19 mouse cellular contexts compared by ENCODE assay signal in the genomic region with DNA sequence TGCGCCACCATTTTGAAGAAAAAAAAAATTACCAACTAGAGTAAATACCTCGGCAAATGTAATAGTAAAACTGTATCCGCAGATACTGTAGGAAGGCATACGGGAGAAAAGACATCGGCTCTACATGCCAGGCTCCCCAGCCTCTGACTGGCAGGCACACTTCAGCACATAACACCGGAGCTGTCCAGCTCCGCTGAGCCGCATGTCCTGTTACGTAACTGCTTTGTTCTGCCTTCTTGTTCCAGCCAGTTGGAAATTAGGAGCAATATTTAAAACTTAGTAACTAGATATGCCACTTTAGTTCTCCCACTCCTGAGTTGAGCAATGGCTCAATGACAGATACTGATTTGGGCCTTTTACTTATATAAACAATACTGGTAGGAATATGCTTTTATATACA. TPM values are rescaled to one million over a fixed set of nuclear protein-coding genes. Genes with fewer than 3 reads are reported as not detected.
DNase-seq lines count a peak whose midpoint lies in the region; ATAC-seq and TF ChIP-seq lines count a peak whose summit lies in the region.
"Had no signal": no experiment of that assay in that cellular context is flagged by ENCODE, and none has a peak within 500 bp of the region (broad histone marks: within the 10 kb centered on the region; RNA-seq: fewer than 3 reads in every experiment).

No protein-coding gene starts in this region.

- no peak for TF ChIP-seq POLR2A in kidney, adult 2 months (IDR thresholded peaks at IDR 0.05; ENCODE audit: low read depth, low read length)

- no peak for ATAC-seq in kidney, embryonic 15.5 days (replicated peaks; ENCODE audit: low FRiP score)
- ATAC-seq in lung, postnatal 0 days, result peak; percentile 70
- 0 out of 2 replicates have a peak, but pooled peaks have one; percentile 40 for ATAC-seq in megakaryocyte progenitor cell, adult 5-6 weeks (replicated peaks; ENCODE audit: poor library complexity)
- ATAC-seq: forebrain, embryonic 14.5 days had no signal

- H3K27ac ChIP-seq in kidney, adult 2 months (ENCODE audit: insufficient read depth, low read depth, low read length), result no peak overlapping the region
- H3K27ac ChIP-seq in kidney, embryonic 15.5 days, result no peak overlapping the region
- no peak overlapping the region for H3K27ac ChIP-seq in lung, postnatal 0 days (ENCODE audit: low read length)
- H3K27ac ChIP-seq: embryonic facial prominence, embryonic 15.5 days; forebrain, embryonic 10.5 days; heart, embryonic 13.5 days; hindbrain, embryonic 15.5 days had no signal

- H3K4me3 ChIP-seq in kidney, adult 2 months (ENCODE audit: insufficient read depth, low read depth, low read length), result no peak overlapping the region
- no peak overlapping the region for H3K4me3 ChIP-seq in kidney, embryonic 15.5 days (replicated peaks)
- no peak overlapping the region for H3K4me3 ChIP-seq in lung, postnatal 0 days (ENCODE audit: low read depth, low read length)
- H3K4me3 ChIP-seq: embryonic facial prominence, embryonic 15.5 days; erythroblast, embryonic 14.5 days; forebrain, embryonic 10.5 days; heart, embryonic 13.5 days; hindbrain, embryonic 15.5 days had no signal

- peaks cover 5% of the 10 kb centered on the region; the same call in 1 of the 2 replicates for H3K9me3 ChIP-seq in kidney, embryonic 15.5 days (replicated peaks)
- H3K9me3 ChIP-seq in lung, postnatal 0 days (ENCODE audit: low read length), result no peaks in the 10 kb centered on the region
- H3K9me3 ChIP-seq: embryonic facial prominence, embryonic 15.5 days; heart, embryonic 13.5 days; hindbrain, embryonic 15.5 days had no signal

- H3K4me2 ChIP-seq in kidney, embryonic 15.5 days, result no peak overlapping the region
- H3K4me2 ChIP-seq in lung, postnatal 0 days (replicated peaks; ENCODE audit: low read depth, low read length), result no peak overlapping the region
- H3K4me2 ChIP-seq: embryonic facial prominence, embryonic 15.5 days; heart, embryonic 13.5 days; hindbrain, embryonic 15.5 days had no signal

- no peak for TF ChIP-seq CTCF in kidney, adult 2 months (conservative IDR thresholded peaks at IDR 0.05; ENCODE audit: insufficient read depth, insufficient read length, low read depth, low read length)
- TF ChIP-seq CTCF in lung, postnatal 0 days (IDR thresholded peaks at IDR 0.05), result no peak

- no peak overlapping the region for H3K9ac ChIP-seq in kidney, embryonic 15.5 days
- H3K9ac ChIP-seq in lung, postnatal 0 days (replicated peaks; ENCODE audit: low read depth), result no peak overlapping the region
- H3K9ac ChIP-seq: embryonic facial prominence, embryonic 15.5 days; heart, embryonic 13.5 days; hindbrain, embryonic 15.5 days had no signal

- 72% methylated on average over 9 of the region's 9 CpGs for WGBS in kidney, adult 2 months
- WGBS in kidney, embryonic 15.5 days, result 81% methylated on average over 9 of the region's 9 CpGs
- WGBS in lung, postnatal 0 days, result 67% methylated on average over 9 of the region's 9 CpGs

- no peaks in the 10 kb centered on the region for H3K27me3 ChIP-seq in kidney, adult 2 months (replicated peaks; ENCODE audit: control insufficient read depth, insufficient read depth, low read length)
- no peaks in the 10 kb centered on the region for H3K27me3 ChIP-seq in kidney, embryonic 15.5 days
- no peaks in the 10 kb centered on the region for H3K27me3 ChIP-seq in lung, postnatal 0 days (replicated peaks; ENCODE audit: insufficient read depth, low read length)
- H3K27me3 ChIP-seq: embryonic facial prominence, embryonic 15.5 days; heart, embryonic 13.5 days; hindbrain, embryonic 15.5 days had no signal

- H3K4me1 ChIP-seq in kidney, adult 2 months (ENCODE audit: control insufficient read depth, insufficient read depth, low read length), result no peaks in the 10 kb centered on the region
- H3K4me1 ChIP-seq in kidney, embryonic 15.5 days, result no peaks in the 10 kb centered on the region
- H3K4me1 ChIP-seq in lung, postnatal 0 days (ENCODE audit: insufficient read depth, low read depth, low read length), result no peaks in the 10 kb centered on the region; the same call in 1 of the 2 replicates
- H3K4me1 ChIP-seq: forebrain, embryonic 10.5 days; hindbrain, embryonic 15.5 days had no signal

- TF ChIP-seq EP300 in lung, postnatal 0 days (IDR thresholded peaks at IDR 0.05), result no peak

- H3K36me3 ChIP-seq in kidney, adult 2 months (ENCODE audit: control insufficient read depth, insufficient read depth, low read length), result no peaks in the 10 kb centered on the region
- no peaks in the 10 kb centered on the region for H3K36me3 ChIP-seq in kidney, embryonic 15.5 days
- no peaks in the 10 kb centered on the region for H3K36me3 ChIP-seq in lung, postnatal 0 days (ENCODE audit: insufficient read depth, low read length)
- H3K36me3 ChIP-seq: embryonic facial prominence, embryonic 15.5 days; hindbrain, embryonic 15.5 days had no signal

- DNase-seq in kidney, adult 2 months, result peak; percentile 43
- peak; percentile 78 for DNase-seq in lung, postnatal 0 days (ENCODE audit: low spot score)
- DNase-seq in lung, adult 18-20 months, result no peak
- DNase-seq in testis, postnatal 14 days (ENCODE audit: low spot score), result no peak
- DNase-seq: adrenal gland, postnatal 10 days; cerebellum, adult 18-20 months; cerebellum, adult 9-11 months; cerebellum, postnatal 36 days; gastrocnemius, postnatal 36 days; heart, adult 18-20 months; heart, postnatal 36 days had no signal

RNA-seq across cellular contexts. Expression of a gene that starts 48.4 kb away (rescaled TPM):
- 20.0 and 22.5 TPM in 2 replicates for polyA plus RNA-seq in kidney, adult 2 months (2012; rRNA removed)
- polyA plus RNA-seq in kidney, embryonic 15.5 days (2015; fragmentation: Nextera tagmentation; extraction: Ambion mirVana), result 7.7 and 9.3 TPM in 2 replicates
- polyA plus RNA-seq in lung, postnatal 0 days (2015; fragmentation: Nextera tagmentation; extraction: Ambion mirVana), result 11.9 and 15.4 TPM in 2 replicates
- total RNA-seq in megakaryocyte progenitor cell, adult 5-6 weeks (2015), result 10.7 and 12.2 TPM in 2 replicates
- total RNA-seq in megakaryocyte progenitor cell, adult 5-6 weeks (2017), result 3.5 and 3.8 TPM in 2 replicates

Comparison
In these comparisons a context has a peak if more than half of its experiments do, and no peak if none do; other contexts are left out.
1. DNase-seq: peak in kidney, adult 2 months (single experiment) and lung, postnatal 0 days (single experiment); none in lung, adult 18-20 months (0 of 2) and testis, postnatal 14 days (single experiment).